Mouse (Mus musculus) adrenal gland, postnatal 4 days (tissue): ENCODE results near the gene Dip2b. TPM values are rescaled to one million over a fixed set of nuclear protein-coding genes. Genes with fewer than 3 reads are reported as not detected.

Experiments
- DNase-seq, 2 experiments: peaks; one replicate each; pipeline ENCODE4 v3.0.0; 2021 to 2022; ENCODE audit warnings: low spot score in 2 of 2, mixed read lengths in 2 of 2
- total RNA-seq, 2 experiments: library from RNA; stranded (reverse); gene quantifications; 2 replicates each; pipeline ENCODE4 v1.2.3; 2021

The Dip2b gene
- total RNA-seq, 2 experiments from 2014 or later: 32.2 to 33.0 TPM

GRCm38 (mm10) chr15:100082733-100083132, 44.3 kb downstream of the Dip2b start:
- no peak for DNase-seq

- no peak for DNase-seq
These were observed 45.4 kb downstream of the Dip2b start for GRCm38 (mm10) chr15:100083882-100084281.

- DNase-seq: no peak
These were observed 46.4 kb downstream of the Dip2b start for GRCm38 (mm10) chr15:100084882-100085281.

- no peak for DNase-seq
These were observed 49.6 kb downstream of the Dip2b start for GRCm38 (mm10) chr15:100088021-100088420.

GRCm38 (mm10) chr15:100089645-100090053, 51.2 kb downstream of the Dip2b start:
- DNase-seq: no peak

- DNase-seq: no peak
These were observed 53.4 kb downstream of the Dip2b start for GRCm38 (mm10) chr15:100091818-100092217.

- no peak for DNase-seq
These were observed 53.8 kb downstream of the Dip2b start for GRCm38 (mm10) chr15:100092258-100092657.

- no peak for DNase-seq
These were observed 58.3 kb downstream of the Dip2b start for GRCm38 (mm10) chr15:100096587-100097428.

- DNase-seq: no peak
These were observed 61.9 kb downstream of the Dip2b start for GRCm38 (mm10) chr15:100100336-100100735.

- no peak for DNase-seq
These were observed 62.7 kb downstream of the Dip2b start for GRCm38 (mm10) chr15:100101206-100101605.

GRCm38 (mm10) chr15:100104126-100104525, 65.7 kb downstream of the Dip2b start:
- no peak for DNase-seq

- no peak for DNase-seq
These were observed 69.8 kb downstream of the Dip2b start for GRCm38 (mm10) chr15:100108071-100108782.

GRCm38 (mm10) chr15:100109916-100110315, 71.5 kb downstream of the Dip2b start:
- DNase-seq: no peak

GRCm38 (mm10) chr15:100111891-100112290, 73.4 kb downstream of the Dip2b start:
- DNase-seq: no peak

- DNase-seq: no peak
These were observed 74.0 kb downstream of the Dip2b start for GRCm38 (mm10) chr15:100112309-100112966.

GRCm38 (mm10) chr15:100113343-100114275, 75.1 kb downstream of the Dip2b start:
- no peak for DNase-seq

GRCm38 (mm10) chr15:100115416-100115815, 77.0 kb downstream of the Dip2b start:
- DNase-seq: no peak

GRCm38 (mm10) chr15:100116325-100116724, 77.9 kb downstream of the Dip2b start:
- no peak for DNase-seq

GRCm38 (mm10) chr15:100119225-100119788, 80.8 kb downstream of the Dip2b start:
- no peak for DNase-seq

GRCm38 (mm10) chr15:100121437-100121836, 83.0 kb downstream of the Dip2b start:
- DNase-seq: no peak
